10 mouse cellular contexts compared by ENCODE assay signal in genomic region chr6:52239625-52240388, GRCm38 (mm10). TPM values are rescaled to one million over a fixed set of nuclear protein-coding genes. Genes with fewer than 3 reads are reported as not detected.
DNase-seq lines count a peak whose midpoint lies in the region; ATAC-seq lines count a peak whose summit lies in the region.
"Had no signal": no experiment of that assay in that cellular context is flagged by ENCODE, and none has a peak within 500 bp of the region (broad histone marks: within the 10 kb centered on the region; RNA-seq: fewer than 3 reads in every experiment).

No protein-coding gene starts in this region.

- no peaks in the 10 kb centered on the region for H3K9me3 ChIP-seq in heart, embryonic 13.5 days
- no peaks in the 10 kb centered on the region for H3K9me3 ChIP-seq in embryonic facial prominence, embryonic 14.5 days (ENCODE audit: control insufficient read depth, low read length)

- peak overlapping the region; percentile 57 for H3K4me2 ChIP-seq in heart, embryonic 13.5 days
- H3K4me2 ChIP-seq in embryonic facial prominence, embryonic 14.5 days (ENCODE audit: low read depth, low read length), result peak overlapping the region; percentile 23; the same call in 1 of the 2 replicates

- H3K4me3 ChIP-seq in heart, embryonic 13.5 days, result peak overlapping the region; percentile 36
- peak overlapping the region; percentile 18; the same call in 1 of the 2 replicates for H3K4me3 ChIP-seq in embryonic facial prominence, embryonic 14.5 days (ENCODE audit: low read depth, low read length)

- H3K9ac ChIP-seq in heart, embryonic 13.5 days, result no peak overlapping the region
- no peak overlapping the region for H3K9ac ChIP-seq in embryonic facial prominence, embryonic 14.5 days (ENCODE audit: low read depth, low read length)

- H3K36me3 ChIP-seq in heart, embryonic 13.5 days, result no peaks in the 10 kb centered on the region
- H3K36me3 ChIP-seq in embryonic facial prominence, embryonic 14.5 days (ENCODE audit: control insufficient read depth, insufficient read depth, low read length), result no peaks in the 10 kb centered on the region

- H3K27ac ChIP-seq in heart, embryonic 13.5 days (replicated peaks), result no peak overlapping the region
- no peak overlapping the region for H3K27ac ChIP-seq in embryonic facial prominence, embryonic 14.5 days (replicated peaks; ENCODE audit: low read depth, low read length)

- H3K27me3 ChIP-seq in heart, embryonic 13.5 days (replicated peaks), result peaks cover 99% of the 10 kb centered on the region
- peaks cover 98% of the 10 kb centered on the region for H3K27me3 ChIP-seq in embryonic facial prominence, embryonic 14.5 days (replicated peaks; ENCODE audit: control insufficient read depth, insufficient read depth, low read length)

- 2% methylated on average over 30 of the region's 30 CpGs for WGBS in heart, embryonic 13.5 days
- WGBS in embryonic facial prominence, embryonic 14.5 days, result 1% methylated on average over 30 of the region's 30 CpGs

- peaks cover 8% of the 10 kb centered on the region; the same call in 1 of the 2 replicates for H3K4me1 ChIP-seq in heart, embryonic 13.5 days
- H3K4me1 ChIP-seq in embryonic facial prominence, embryonic 14.5 days (ENCODE audit: control insufficient read depth, insufficient read depth, low read length), result no peaks in the 10 kb centered on the region

- no peak for ATAC-seq in heart, embryonic 13.5 days (ENCODE audit: extremely low read depth, insufficient number of reproducible peaks, low FRiP score, low TSS enrichment)
- ATAC-seq in embryonic facial prominence, embryonic 14.5 days (ENCODE audit: low read depth), result no peak

- no peak for DNase-seq in heart, adult 18-20 months
- peak; percentile 68 for DNase-seq in 3134 (ENCODE audit: extremely low read depth, insufficient read length, low spot score)
- no peak for DNase-seq in embryonic facial prominence, embryonic 14.5 days (ENCODE audit: low spot score)
- peak; percentile 50 for DNase-seq in kidney, postnatal 14 days
- DNase-seq in right cerebral cortex, postnatal 36 days (ENCODE audit: low spot score in 2 of 2), result no peak
- DNase-seq in right cerebral cortex, adult 2 months (ENCODE audit: low spot score in 2 of 2), result no peak
- DNase-seq in cerebellum, adult 11 months, result no peak

RNA-seq across cellular contexts. Expression of gene Hoxa10, which starts 0.8 kb away (rescaled TPM):
- polyA plus RNA-seq in heart, embryonic 13.5 days (2015; fragmentation: Nextera tagmentation; extraction: Ambion mirVana), result 0.09 TPM in 1 of 2 replicates, not detected in the other
- total RNA-seq in heart, adult 18-20 months (2021), result not detected
- polyA plus RNA-seq in embryonic facial prominence, embryonic 14.5 days (2014; fragmentation: Nextera tagmentation; extraction: Ambion mirVana), result 1.9 TPM in 1 of 2 replicates, not detected in the other
- total RNA-seq: MEL had no signal
- polyA plus RNA-seq: small intestine, adult 2 months had no signal

RNA-seq across cellular contexts. Expression of gene Hoxa11, which starts 5.8 kb away (rescaled TPM):
- not detected in 2 replicates for polyA plus RNA-seq in heart, embryonic 13.5 days (2015; fragmentation: Nextera tagmentation; extraction: Ambion mirVana)
- not detected for total RNA-seq in heart, adult 18-20 months (2021)
- 0.13 TPM in 1 of 2 replicates, not detected in the other for polyA plus RNA-seq in embryonic facial prominence, embryonic 14.5 days (2014; fragmentation: Nextera tagmentation; extraction: Ambion mirVana)
- total RNA-seq: MEL had no signal
- polyA plus RNA-seq: small intestine, adult 2 months had no signal

RNA-seq across cellular contexts. Expression of gene Hoxa9, which starts 8.9 kb away (rescaled TPM):
- 0.10 and 0.17 TPM in 2 replicates for polyA plus RNA-seq in heart, embryonic 13.5 days (2015; fragmentation: Nextera tagmentation; extraction: Ambion mirVana)
- total RNA-seq in heart, adult 18-20 months (2021), result not detected
- 0.33 and 2.3 TPM in 2 replicates for polyA plus RNA-seq in embryonic facial prominence, embryonic 14.5 days (2014; fragmentation: Nextera tagmentation; extraction: Ambion mirVana)
- total RNA-seq: MEL had no signal
- polyA plus RNA-seq: small intestine, adult 2 months had no signal

RNA-seq across cellular contexts. Expression of gene Hoxa7, which starts 18.2 kb away (rescaled TPM):
- polyA plus RNA-seq in heart, embryonic 13.5 days (2015; fragmentation: Nextera tagmentation; extraction: Ambion mirVana), result 0.46 and 0.59 TPM in 2 replicates
- under 1 TPM in 1 of 2 experiments, not detected in 1; 0.59 TPM for total RNA-seq in heart, adult 18-20 months (2021)
- polyA plus RNA-seq in embryonic facial prominence, embryonic 14.5 days (2014; fragmentation: Nextera tagmentation; extraction: Ambion mirVana), result 0.21 and 1.4 TPM in 2 replicates
- total RNA-seq: MEL had no signal

RNA-seq across cellular contexts. Expression of gene Hoxa13, which starts 20.9 kb away (rescaled TPM):
- not detected in 2 replicates for polyA plus RNA-seq in heart, embryonic 13.5 days (2015; fragmentation: Nextera tagmentation; extraction: Ambion mirVana)
- not detected for total RNA-seq in heart, adult 18-20 months (2021)
- not detected in 2 replicates for polyA plus RNA-seq in embryonic facial prominence, embryonic 14.5 days (2014; fragmentation: Nextera tagmentation; extraction: Ambion mirVana)
- total RNA-seq: MEL had no signal
- polyA plus RNA-seq: small intestine, adult 2 months had no signal

Comparison
In these comparisons a context has a peak if more than half of its experiments do, and no peak if none do; other contexts are left out.
1. DNase-seq: peak in 3134 (single experiment) and kidney, postnatal 14 days (single experiment); none in heart, adult 18-20 months (0 of 2), embryonic facial prominence, embryonic 14.5 days (single experiment), right cerebral cortex, postnatal 36 days (0 of 2), right cerebral cortex, adult 2 months (0 of 2) and cerebellum, adult 11 months (single experiment).